Mouse (Mus musculus): ENCODE measurements around the gene Rere.

GRCm38 (mm10) chr4:150448433-150448832 lies 167.0 kb downstream of the Rere start:
- no peak for TF ChIP-seq CTCF (conservative IDR thresholded peaks at IDR 0.05; ENCODE audit: insufficient read depth, insufficient read length, low read depth, low read length)
- no peak for TF ChIP-seq POLR2A (IDR thresholded peaks at IDR 0.05; ENCODE audit: low read depth, low read length)
